ENCODE assay signal across 12 mouse cellular contexts in the genomic region with DNA sequence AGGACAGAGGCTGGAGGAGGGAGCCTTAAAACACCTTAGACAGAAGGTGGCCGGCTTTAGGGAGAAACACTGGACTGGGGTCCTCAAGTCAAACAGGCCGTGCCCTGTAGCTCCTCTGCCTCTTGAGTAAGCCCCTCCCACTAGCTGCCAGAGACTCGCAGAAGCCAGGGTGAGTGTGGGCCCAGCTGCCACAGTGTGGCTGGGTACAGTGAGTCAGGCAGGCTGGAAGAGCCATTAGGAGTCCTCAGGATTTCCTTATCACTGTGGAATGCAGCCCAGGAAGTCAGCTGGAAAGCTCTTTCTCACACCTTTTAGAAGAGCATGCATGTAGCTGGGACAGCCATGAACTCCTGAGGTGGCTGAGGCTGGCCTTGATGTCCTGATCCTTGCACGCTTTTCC. TPM values are rescaled to one million over a fixed set of nuclear protein-coding genes. Genes with fewer than 3 reads are reported as not detected.
DNase-seq lines count a peak whose midpoint lies in the region; ATAC-seq lines count a peak whose summit lies in the region.
"Had no signal": no experiment of that assay in that cellular context is flagged by ENCODE, and none has a peak within 500 bp of the region (broad histone marks: within the 10 kb centered on the region; RNA-seq: fewer than 3 reads in every experiment).

No protein-coding gene starts in this region.

- H3K36me3 ChIP-seq in heart, embryonic 13.5 days, result no peaks in the 10 kb centered on the region
- H3K36me3 ChIP-seq in lung, embryonic 15.5 days, result no peaks in the 10 kb centered on the region

- H3K9me3 ChIP-seq in heart, embryonic 13.5 days, result no peaks in the 10 kb centered on the region
- H3K9me3 ChIP-seq in lung, embryonic 15.5 days, result no peaks in the 10 kb centered on the region

- ATAC-seq in heart, embryonic 13.5 days (ENCODE audit: extremely low read depth, insufficient number of reproducible peaks, low FRiP score, low TSS enrichment), result 0 out of 2 replicates have a peak, but pooled peaks have one; percentile 57
- peak; percentile 80 for ATAC-seq in lung, embryonic 15.5 days (ENCODE audit: borderline replicate concordance, extremely low read depth, low FRiP score, low TSS enrichment)
- ATAC-seq: activated CD4-positive, CD25-positive, alpha-beta regulatory T cell, adult 4 months had no signal

- intact Hi-C loops in left cerebral cortex, postnatal 14 days (cut with DNase I), result no loop called here

- no peak overlapping the region for H3K4me3 ChIP-seq in heart, embryonic 13.5 days
- H3K4me3 ChIP-seq in lung, embryonic 15.5 days, result no peak overlapping the region

- 0 out of 2 replicates have a peak, but pooled peaks cover 3% of the 10 kb centered on the region for H3K27me3 ChIP-seq in heart, embryonic 13.5 days (replicated peaks)
- H3K27me3 ChIP-seq in lung, embryonic 15.5 days, result no peaks in the 10 kb centered on the region

- peak overlapping the region; percentile 70 for H3K27ac ChIP-seq in heart, embryonic 13.5 days (replicated peaks)
- H3K27ac ChIP-seq in lung, embryonic 15.5 days, result peak overlapping the region; percentile 87

- WGBS in heart, embryonic 13.5 days, result 24% methylated on average over 4 of the region's 4 CpGs
- WGBS in lung, embryonic 15.5 days, result 8% methylated on average over 4 of the region's 4 CpGs

- H3K9ac ChIP-seq in heart, embryonic 13.5 days, result no peak overlapping the region
- no peak overlapping the region for H3K9ac ChIP-seq in lung, embryonic 15.5 days

- DNase-seq in adrenal gland, postnatal 14 days, result peak; percentile 46
- DNase-seq in adrenal gland, adult (ENCODE audit: inconsistent age in 2 of 2, low spot score in 1 of 2), result no peak
- peak; percentile 96 for DNase-seq in 3T3-L1 (ENCODE audit: low read depth, low spot score)
- DNase-seq in layer of hippocampus, postnatal 25 days (ENCODE audit: extremely low spot score in 1 of 2, low spot score in 1 of 2), result no peak
- no peak for DNase-seq in right cerebral cortex, postnatal 36 days (ENCODE audit: low spot score in 2 of 2)
- DNase-seq in left cerebral cortex, postnatal 14 days (ENCODE audit: low spot score in 2 of 2), result no peak
- DNase-seq: right cerebral cortex, postnatal 4 days had no signal

- peaks cover 46% of the 10 kb centered on the region for H3K4me1 ChIP-seq in heart, embryonic 13.5 days
- peaks cover 52% of the 10 kb centered on the region for H3K4me1 ChIP-seq in lung, embryonic 15.5 days

- peak overlapping the region; percentile 45; the same call in 1 of the 2 replicates for H3K4me2 ChIP-seq in heart, embryonic 13.5 days
- peak overlapping the region; percentile 36; the same call in 1 of the 2 replicates for H3K4me2 ChIP-seq in lung, embryonic 15.5 days

RNA-seq across cellular contexts. Expression of gene Col1a1, which starts 19.5 kb away (rescaled TPM):
- 358 and 494 TPM in 2 replicates for total RNA-seq in adrenal gland, postnatal 14 days (2021)
- 415 and 595 TPM in 2 replicates for polyA plus RNA-seq in heart, embryonic 13.5 days (2015; fragmentation: Nextera tagmentation; extraction: Ambion mirVana)
- polyA plus RNA-seq in lung, embryonic 15.5 days (2015; fragmentation: Nextera tagmentation; extraction: Ambion mirVana), result 1,191 and 1,256 TPM in 2 replicates
- total RNA-seq in layer of hippocampus, postnatal 25 days (2021), result 10 to 100 TPM; 18.5 to 19.2 TPM
- total RNA-seq in left cerebral cortex, postnatal 14 days (2021), result 10 to 100 TPM; 50.1 to 54.5 TPM

RNA-seq across cellular contexts. Expression of gene Hils1, which starts 50.9 kb away (rescaled TPM):
- total RNA-seq in adrenal gland, postnatal 14 days (2021), result not detected in 2 replicates
- 0.23 TPM in 1 of 2 replicates, not detected in the other for polyA plus RNA-seq in heart, embryonic 13.5 days (2015; fragmentation: Nextera tagmentation; extraction: Ambion mirVana)
- polyA plus RNA-seq in lung, embryonic 15.5 days (2015; fragmentation: Nextera tagmentation; extraction: Ambion mirVana), result not detected in 2 replicates
- total RNA-seq in layer of hippocampus, postnatal 25 days (2021), result not detected
- total RNA-seq in left cerebral cortex, postnatal 14 days (2021), result not detected
- total RNA-seq: liver, adult 2 months had no signal
- polyA plus RNA-seq: activated CD4-positive, CD25-positive, alpha-beta regulatory T cell, adult 4 months; kidney, embryonic 14.5 days; liver, adult 2 months had no signal

RNA-seq across cellular contexts. Expression of gene Sgca, which starts 59.6 kb away (rescaled TPM):
- 0.26 TPM in 1 of 2 replicates, not detected in the other for total RNA-seq in adrenal gland, postnatal 14 days (2021)
- polyA plus RNA-seq in heart, embryonic 13.5 days (2015; fragmentation: Nextera tagmentation; extraction: Ambion mirVana), result 27.0 and 29.2 TPM in 2 replicates
- 0.69 and 0.96 TPM in 2 replicates for polyA plus RNA-seq in lung, embryonic 15.5 days (2015; fragmentation: Nextera tagmentation; extraction: Ambion mirVana)
- under 1 TPM; 0.44 to 0.45 TPM for total RNA-seq in layer of hippocampus, postnatal 25 days (2021)
- total RNA-seq in left cerebral cortex, postnatal 14 days (2021), result under 1 TPM; 0.55 to 0.68 TPM
- polyA plus RNA-seq: liver, adult 2 months had no signal

Comparison
In these comparisons a context has a peak if more than half of its experiments do, and no peak if none do; other contexts are left out.
1. DNase-seq: peak in adrenal gland, postnatal 14 days (single experiment) and 3T3-L1 (single experiment); none in adrenal gland, adult (0 of 2), layer of hippocampus, postnatal 25 days (0 of 2), right cerebral cortex, postnatal 36 days (0 of 2) and left cerebral cortex, postnatal 14 days (0 of 2).